Mouse (Mus musculus) myocyte (in vitro differentiated cells): Measurements from ENCODE around the gene Hormad2. TPM values are rescaled to one million over a fixed set of nuclear protein-coding genes. Genes with fewer than 3 reads are reported as not detected.

Experiments
- polyA plus RNA-seq: library from polyadenylated mRNA; unstranded; fragments of >200 nt; fragmentation: generic; extraction: Trizol; gene quantifications from one replicate; pipeline ENCODE4 v1.2.1, GENCODE M21; 2012; ENCODE audit warnings: missing spikeins

The Hormad2 gene
- polyA plus RNA-seq, 1 experiment = 0.10 TPM

Other genes starting within 250 kb of the Hormad2 start
- 3.1 TPM for gene Castor1, start 222.9 kb downstream of the Hormad2 start, polyA plus RNA-seq
- not detected for gene Osm, start 204.7 kb downstream of the Hormad2 start, polyA plus RNA-seq
- gene Lif, start 183.5 kb downstream of the Hormad2 start, polyA plus RNA-seq = 5.2 TPM
- gene Mtmr3, start 153.8 kb upstream of the Hormad2 start, polyA plus RNA-seq = 26.9 TPM
- gene Gm11032, start 179.0 kb upstream of the Hormad2 start, polyA plus RNA-seq = not detected
- gene Ascc2, start 196.6 kb upstream of the Hormad2 start, polyA plus RNA-seq = 57.6 TPM